ENCODE assay signal across 1 mouse cellular context in the genomic region with DNA sequence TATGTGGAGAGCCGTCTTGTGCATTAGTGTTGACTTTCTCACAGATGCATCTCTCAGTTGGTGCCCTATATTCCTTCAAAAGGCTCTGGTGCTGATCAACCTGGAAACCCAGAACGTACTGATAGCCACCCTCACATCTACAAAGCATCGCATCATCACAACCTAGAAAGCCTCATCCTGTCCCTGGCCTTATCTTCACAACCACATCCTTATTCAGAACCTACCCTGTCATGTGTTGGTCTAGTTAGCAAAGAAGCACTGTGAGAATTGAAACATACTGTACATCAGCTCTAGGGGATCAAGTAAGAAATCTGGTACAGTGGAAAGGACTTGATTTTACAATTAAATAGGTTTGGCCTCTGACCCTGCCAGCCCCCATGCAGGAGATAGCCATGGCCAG.
TF ChIP-seq lines count a peak whose summit lies in the region.

No protein-coding gene starts in this region.

TF ChIP-seq in MEL, 35 proteins besides CTCF, POLR2A, EP300 and RAD21 (continued from another document):
- peak; percentile 79 for TF ChIP-seq GATA1 (IDR thresholded peaks at IDR 0.05; ENCODE audit: low read depth, low read length)
- no peak for TF ChIP-seq USF2 (IDR thresholded peaks at IDR 0.05; ENCODE audit: borderline replicate concordance in 1 of 2, insufficient read depth in 1 of 2, low read depth in 1 of 2, low read length in 2 of 2)
- peak; percentile 62; the same call in 1 of the 2 replicates for TF ChIP-seq USF1 (IDR thresholded peaks at IDR 0.05; ENCODE audit: low read depth, low read length)
- no peak for TF ChIP-seq ZNF384 (IDR thresholded peaks at IDR 0.05; ENCODE audit: low read depth, low read length)
